Mouse (Mus musculus) telencephalon, adult 2 months (tissue): Measurements from ENCODE around the gene Arrb2.
A peak's percentile ranks its signal among the peaks of the same experiment; 100 is the strongest.
"Not testable (repeated sequence)": the region's sequence is repeated elsewhere in the genome, so short reads cannot be mapped to it uniquely, and the experiment has no call there.

Experiments
- DNase-seq: peaks from one replicate; pipeline ENCODE4 v3.0.0-alpha.2; 2011; ENCODE audit warnings: low read depth, low spot score

Gene Arrb2

GRCm38 (mm10) chr11:70432048-70432894 is at the start of gene Arrb2:
Gene Arrb2 (plus strand): TSS chr11:70432635.
- peak; percentile 99 for DNase-seq

- no peak for DNase-seq
Measured at GRCm38 (mm10) chr11:70384136-70384535, 48.3 kb upstream of the Arrb2 start.

GRCm38 (mm10) chr11:70387436-70387835 is 45.0 kb upstream of the Arrb2 start:
- DNase-seq, result no peak

- no peak for DNase-seq
Measured at GRCm38 (mm10) chr11:70389421-70389820, 43.0 kb upstream of the Arrb2 start.

- peak; percentile 62 for DNase-seq
Measured at GRCm38 (mm10) chr11:70403598-70403997, 28.8 kb upstream of the Arrb2 start.

GRCm38 (mm10) chr11:70409594-70410296 is 22.7 kb upstream of the Arrb2 start, which contains the start of gene Pelp1:
Gene Pelp1 (minus strand): TSS chr11:70410031.
- DNase-seq, result peak; percentile 72

- no peak for DNase-seq
Measured at GRCm38 (mm10) chr11:70410297-70410643, 22.2 kb upstream of the Arrb2 start.

- DNase-seq, result no peak
Measured at GRCm38 (mm10) chr11:70412591-70412990, 19.8 kb upstream of the Arrb2 start.

GRCm38 (mm10) chr11:70413961-70414360 is 18.5 kb upstream of the Arrb2 start:
- no peak for DNase-seq

GRCm38 (mm10) chr11:70418199-70418598 is 14.2 kb upstream of the Arrb2 start:
- no peak for DNase-seq

- DNase-seq, result no peak
Measured at GRCm38 (mm10) chr11:70419486-70419885, 12.9 kb upstream of the Arrb2 start.

GRCm38 (mm10) chr11:70426598-70426997 is 5.8 kb upstream of the Arrb2 start:
- not testable (repeated sequence) for DNase-seq

GRCm38 (mm10) chr11:70431574-70431973 is 861 bp upstream of the Arrb2 start:
- DNase-seq, result no peak

GRCm38 (mm10) chr11:70432895-70433568 is 597 bp downstream of the Arrb2 start:
- no peak for DNase-seq

GRCm38 (mm10) chr11:70433569-70433943 is 1.1 kb downstream of the Arrb2 start:
- DNase-seq, result no peak

- no peak for DNase-seq
Measured at GRCm38 (mm10) chr11:70433951-70434350, 1.5 kb downstream of the Arrb2 start.

- no peak for DNase-seq
Measured at GRCm38 (mm10) chr11:70435476-70435875, 3.0 kb downstream of the Arrb2 start.

- no peak for DNase-seq
Measured at GRCm38 (mm10) chr11:70437426-70437825, 5.0 kb downstream of the Arrb2 start.

GRCm38 (mm10) chr11:70438728-70439374 is 6.4 kb downstream of the Arrb2 start:
- DNase-seq, result no peak

GRCm38 (mm10) chr11:70440637-70441036 is 8.2 kb downstream of the Arrb2 start:
- no peak for DNase-seq

- no peak for DNase-seq
Measured at GRCm38 (mm10) chr11:70441882-70442281, 9.4 kb downstream of the Arrb2 start.

GRCm38 (mm10) chr11:70443964-70444363 is 11.5 kb downstream of the Arrb2 start:
- DNase-seq, result no peak
